Mouse (Mus musculus) central nervous system, embryonic 18 days (tissue): ENCODE results near the gene Olfr1487. TPM values are rescaled to one million over a fixed set of nuclear protein-coding genes. Genes with fewer than 3 reads are reported as not detected.

Source experiments
- polyA plus RNA-seq: library from polyadenylated mRNA; depleted of rRNA; stranded (reverse); fragments of >200 nt; gene quantifications from 2 replicates; pipeline ENCODE4 v1.2.3, GENCODE M21; 2012; rRNA removed

Olfr1487 gene
- not detected in 2 replicates for polyA plus RNA-seq

GRCm38 (mm10) chr19:13617075-13617474 is at the start of gene Olfr1487:
TSS of gene Olfr1487 (plus strand) at chr19:13617375.

GRCm38 (mm10) chr19:13583211-13583610 is 34.0 kb upstream of the Olfr1487 start, which contains the start of gene Olfr1484:
TSS of gene Olfr1484 (plus strand) at chr19:13583511.

GRCm38 (mm10) chr19:13631321-13631720 is 14.1 kb downstream of the Olfr1487 start, which contains the start of gene Olfr1489:
TSS of gene Olfr1489 (plus strand) at chr19:13631621.

GRCm38 (mm10) chr19:13650791-13651190 is 33.6 kb downstream of the Olfr1487 start, which contains the start of gene Olfr1490:
TSS of gene Olfr1490 (plus strand) at chr19:13651091.

Other genes starting within 250 kb of the Olfr1487 start
- not detected in 2 replicates for gene Olfr1469, start 209.5 kb upstream of the Olfr1487 start, polyA plus RNA-seq
- gene Olfr1471, start 174.0 kb upstream of the Olfr1487 start, polyA plus RNA-seq: not detected in 2 replicates
- gene Olfr1472, start 161.3 kb upstream of the Olfr1487 start, polyA plus RNA-seq: not detected in 2 replicates
- not detected in 2 replicates for gene Olfr1474, start 147.8 kb upstream of the Olfr1487 start, polyA plus RNA-seq
- not detected in 2 replicates for gene Olfr1475, start 137.2 kb upstream of the Olfr1487 start, polyA plus RNA-seq
- gene Olfr1477, start 116.8 kb upstream of the Olfr1487 start, polyA plus RNA-seq: not detected in 2 replicates
- gene Olfr1480, start 89.5 kb upstream of the Olfr1487 start, polyA plus RNA-seq: not detected in 2 replicates
- not detected in 2 replicates for gene Olfr1484, start 33.9 kb upstream of the Olfr1487 start, polyA plus RNA-seq
- not detected in 2 replicates for gene Olfr1489, start 14.2 kb downstream of the Olfr1487 start, polyA plus RNA-seq
- not detected in 2 replicates for gene Olfr1490, start 33.7 kb downstream of the Olfr1487 start, polyA plus RNA-seq
- not detected in 2 replicates for gene Olfr1491, start 79.9 kb downstream of the Olfr1487 start, polyA plus RNA-seq
- not detected in 2 replicates for gene Olfr1493-ps1, start 105.9 kb downstream of the Olfr1487 start, polyA plus RNA-seq
- not detected in 2 replicates for gene Olfr1494, start 122.4 kb downstream of the Olfr1487 start, polyA plus RNA-seq
- gene Olfr1495, start 147.2 kb downstream of the Olfr1487 start, polyA plus RNA-seq: not detected in 2 replicates
- not detected in 2 replicates for gene Olfr1496, start 160.5 kb downstream of the Olfr1487 start, polyA plus RNA-seq
- not detected in 2 replicates for gene Olfr1497, start 180.8 kb downstream of the Olfr1487 start, polyA plus RNA-seq
- gene Olfr1499, start 202.1 kb downstream of the Olfr1487 start, polyA plus RNA-seq: not detected in 2 replicates
- gene Olfr1500, start 213.1 kb downstream of the Olfr1487 start, polyA plus RNA-seq: not detected in 2 replicates
- gene Olfr1501, start 233.3 kb downstream of the Olfr1487 start, polyA plus RNA-seq: not detected in 2 replicates
- not detected in 2 replicates for gene Olfr1502, start 244.4 kb downstream of the Olfr1487 start, polyA plus RNA-seq